Mouse (Mus musculus) limb, embryonic 12.5 days (tissue): Measurements from ENCODE around the gene Slc35e2. TPM values are rescaled to one million over a fixed set of nuclear protein-coding genes. Genes with fewer than 3 reads are reported as not detected.

ENCODE experiments used
- ATAC-seq: fragments of 200-750 bp; cut with Nextera tagmentation; 2 replicates; pipeline ENCODE4 v1.8.0; 2017; ENCODE audit warnings: low read depth, moderate TSS enrichment; ENCODE audit not compliant: insufficient number of reproducible peaks, insufficient read depth, low FRiP score, low TSS enrichment
- H3K27ac ChIP-seq: fragments of 300-500 bp; sonication (generic); 2 replicates; pipeline ENCODE4 v1.5.1; 2016; ENCODE audit warnings: mild to moderate bottlenecking, moderate library complexity
- H3K27me3 ChIP-seq: fragments of 300-500 bp; sonication (generic); 2 replicates; pipeline ENCODE4 v1.6.1; 2016; ENCODE audit warnings: mild to moderate bottlenecking, moderate library complexity
- H3K36me3 ChIP-seq: fragments of 300-500 bp; sonication (generic); 2 replicates; pipeline ENCODE4 v1.6.1; 2016; ENCODE audit warnings: mild to moderate bottlenecking, moderate library complexity
- H3K4me1 ChIP-seq: fragments of 300-500 bp; sonication (generic); replicated peaks from 2 replicates; pipeline ENCODE4 v1.6.1; 2016
- H3K4me2 ChIP-seq: fragments of 300-500 bp; sonication (generic); 2 replicates; pipeline ENCODE4 v1.6.1; 2016; ENCODE audit warnings: mild to moderate bottlenecking, moderate library complexity
- H3K4me3 ChIP-seq: fragments of 300-500 bp; sonication (generic); replicated peaks from 2 replicates; pipeline ENCODE4 v1.5.1; 2016; ENCODE audit warnings: mild to moderate bottlenecking
- H3K9ac ChIP-seq: fragments of 300-500 bp; sonication (generic); replicated peaks from 2 replicates; pipeline ENCODE4 v1.6.1; 2016; ENCODE audit warnings: mild to moderate bottlenecking, moderate library complexity
- H3K9me3 ChIP-seq: fragments of 300-500 bp; sonication (generic); 2 replicates; pipeline ENCODE4 v1.6.1; 2016; ENCODE audit warnings: mild to moderate bottlenecking, moderate library complexity
- WGBS: fragments of 180-500 bp; shearing (Covaris S2); methylation state at CpG from one replicate; pipeline ENCODE4 v1.1.7; 2016; 5-methylcytosine and 5-hydroxymethylcytosine counted together
- polyA plus RNA-seq: library from polyadenylated mRNA; unstranded; fragments of >200 nt; fragmentation: Nextera tagmentation; extraction: Ambion mirVana; gene quantifications from 2 replicates; pipeline ENCODE4 v1.2.1, GENCODE M21; 2016

Gene Slc35e2
- polyA plus RNA-seq, 1 experiment from 2014 or later: 10.9 TPM

- H3K4me2 ChIP-seq: peak overlapping the region; percentile 91
- H3K9me3 ChIP-seq: no peaks in the 10 kb centered on the region
- ATAC-seq: no peak
- peak overlapping the region; percentile 88; the same call in 1 of the 2 replicates for H3K9ac ChIP-seq
- peak overlapping the region; percentile 99 for H3K4me3 ChIP-seq
- H3K36me3 ChIP-seq: peaks cover 19% of the 10 kb centered on the region; the same call in 1 of the 2 replicates
- WGBS: 89% methylated on average over 11 of the region's 11 CpGs
- H3K27ac ChIP-seq: no peak overlapping the region
- H3K4me1 ChIP-seq: peaks cover 5% of the 10 kb centered on the region
- no peaks in the 10 kb centered on the region for H3K27me3 ChIP-seq
Measured at GRCm38 (mm10) chr4:155599901-155600825, 1.1 kb upstream of the Slc35e2 start.

- H3K4me2 ChIP-seq: peak overlapping the region; percentile 91
- WGBS: 1% methylated on average over 31 of the region's 31 CpGs
- H3K4me1 ChIP-seq: peaks cover 5% of the 10 kb centered on the region
- H3K9ac ChIP-seq: peak overlapping the region; percentile 88
- no peaks in the 10 kb centered on the region for H3K9me3 ChIP-seq
- peaks cover 33% of the 10 kb centered on the region; the same call in 1 of the 2 replicates for H3K36me3 ChIP-seq
- H3K27me3 ChIP-seq: no peaks in the 10 kb centered on the region
- H3K27ac ChIP-seq: peak overlapping the region; percentile 99
- H3K4me3 ChIP-seq: peak overlapping the region; percentile 99
- peak; percentile 67 for ATAC-seq
Measured at GRCm38 (mm10) chr4:155601997-155602456, 811 bp downstream of the Slc35e2 start.

GRCm38 (mm10) chr4:155602753-155603152, 1.5 kb downstream of the Slc35e2 start:
- Histone ChIP-seq H3K4me3 (peak overlapping the region; percentile 99), H3K4me2 (peak overlapping the region; percentile 91), H3K27ac (no peak overlapping the region), H3K9me3 (no peaks in the 10 kb centered on the region), H3K36me3 (peaks cover 37% of the 10 kb centered on the region; the same call in 1 of the 2 replicates), H3K9ac (no peak overlapping the region), H3K27me3 (no peaks in the 10 kb centered on the region), H3K4me1 (peaks cover 5% of the 10 kb centered on the region)
- 95% methylated on average over 1 of the region's 1 CpGs for WGBS
- no peak for ATAC-seq

- no peaks in the 10 kb centered on the region for H3K27me3 ChIP-seq
- H3K27ac ChIP-seq: no peak overlapping the region
- peaks cover 5% of the 10 kb centered on the region for H3K4me1 ChIP-seq
- no peaks in the 10 kb centered on the region for H3K9me3 ChIP-seq
- ATAC-seq: no peak
- no peak overlapping the region for H3K4me2 ChIP-seq
- peaks cover 37% of the 10 kb centered on the region; the same call in 1 of the 2 replicates for H3K36me3 ChIP-seq
- WGBS: 95% methylated on average over 6 of the region's 6 CpGs
- H3K9ac ChIP-seq: no peak overlapping the region
- H3K4me3 ChIP-seq: no peak overlapping the region
Measured at GRCm38 (mm10) chr4:155603801-155604200, 2.6 kb downstream of the Slc35e2 start.

GRCm38 (mm10) chr4:155605132-155605531, 3.9 kb downstream of the Slc35e2 start:
- H3K4me2 ChIP-seq: no peak overlapping the region
- ATAC-seq: no peak
- H3K9ac ChIP-seq: no peak overlapping the region
- no peak overlapping the region for H3K27ac ChIP-seq
- peaks cover 43% of the 10 kb centered on the region for H3K36me3 ChIP-seq
- no peaks in the 10 kb centered on the region for H3K27me3 ChIP-seq
- H3K4me3 ChIP-seq: no peak overlapping the region
- H3K9me3 ChIP-seq: no peaks in the 10 kb centered on the region
- WGBS: 91% methylated on average over 4 of the region's 4 CpGs
- peaks cover 5% of the 10 kb centered on the region for H3K4me1 ChIP-seq

- WGBS: 85% methylated on average over 2 of the region's 2 CpGs
- peaks cover 57% of the 10 kb centered on the region for H3K36me3 ChIP-seq
- H3K27ac ChIP-seq: no peak overlapping the region
- peaks cover 5% of the 10 kb centered on the region for H3K4me1 ChIP-seq
- H3K27me3 ChIP-seq: no peaks in the 10 kb centered on the region
- H3K9me3 ChIP-seq: no peaks in the 10 kb centered on the region
- H3K9ac ChIP-seq: no peak overlapping the region
- no peak overlapping the region for H3K4me3 ChIP-seq
- ATAC-seq: no peak
- H3K4me2 ChIP-seq: no peak overlapping the region
Measured at GRCm38 (mm10) chr4:155606825-155607224, 5.6 kb downstream of the Slc35e2 start.

GRCm38 (mm10) chr4:155611860-155612259, 10.6 kb downstream of the Slc35e2 start:
- Histone ChIP-seq H3K4me1 (no peaks in the 10 kb centered on the region), H3K4me2 (no peak overlapping the region), H3K27ac (no peak overlapping the region), H3K36me3 (peaks cover 70% of the 10 kb centered on the region), H3K9ac (no peak overlapping the region), H3K4me3 (no peak overlapping the region), H3K27me3 (no peaks in the 10 kb centered on the region), H3K9me3 (no peaks in the 10 kb centered on the region)
- no peak for ATAC-seq
- WGBS: 93% methylated on average over 3 of the region's 3 CpGs

GRCm38 (mm10) chr4:155613264-155613663, 12.0 kb downstream of the Slc35e2 start:
- no peak overlapping the region for H3K4me3 ChIP-seq
- no peak overlapping the region for H3K4me2 ChIP-seq

GRCm38 (mm10) chr4:155618321-155618720, 17.1 kb downstream of the Slc35e2 start:
- no peak overlapping the region for H3K4me2 ChIP-seq
- H3K27me3 ChIP-seq: no peaks in the 10 kb centered on the region
- ATAC-seq: no peak
- H3K27ac ChIP-seq: no peak overlapping the region
- H3K4me1 ChIP-seq: no peaks in the 10 kb centered on the region
- no peak overlapping the region for H3K4me3 ChIP-seq
- no peak overlapping the region for H3K9ac ChIP-seq
- WGBS: 92% methylated on average over 5 of the region's 5 CpGs
- no peaks in the 10 kb centered on the region for H3K9me3 ChIP-seq
- H3K36me3 ChIP-seq: peaks cover 77% of the 10 kb centered on the region

More at GRCm38 (mm10) chr4:155613264-155613663, 12.0 kb downstream of the Slc35e2 start:
- Histone ChIP-seq H3K9me3 (no peaks in the 10 kb centered on the region), H3K27ac (no peak overlapping the region), H3K27me3 (no peaks in the 10 kb centered on the region), H3K36me3 (peaks cover 79% of the 10 kb centered on the region), H3K4me1 (no peaks in the 10 kb centered on the region), H3K9ac (no peak overlapping the region)
- no peak for ATAC-seq
- WGBS: 91% methylated on average over 3 of the region's 3 CpGs

- H3K9ac ChIP-seq: peak within 1 kb of the TSS; percentile 81
- peaks cover 48% of the 10 kb centered on the region for H3K36me3 ChIP-seq
- ATAC-seq: peak; percentile 100
Measured at GRCm38 (mm10) chr4:155624338-155625291, 23.4 kb downstream of the Slc35e2 start, which contains the start of gene Cdk11b. Cdk11b (plus strand) TSS chr4:155624854.

More at GRCm38 (mm10) chr4:155624338-155625291, 23.4 kb downstream of the Slc35e2 start, which contains the start of gene Cdk11b:
- H3K4me2 ChIP-seq: peak within 1 kb of the TSS; percentile 85
- H3K4me3 ChIP-seq: peak within 1 kb of the TSS; percentile 99
- H3K27me3 ChIP-seq: no peaks in the 10 kb centered on the region
- under 1% methylated on average over 84 of the region's 84 CpGs for WGBS
- H3K9me3 ChIP-seq: no peaks in the 10 kb centered on the region
- peak within 1 kb of the TSS; percentile 87 for H3K27ac ChIP-seq
- H3K4me1 ChIP-seq: peaks cover 8% of the 10 kb centered on the region; the same call in 1 of the 2 replicates
